Mouse (Mus musculus) urinary bladder, adult 2 months (tissue): ENCODE results near the gene Pip4k2a. TPM values are rescaled to one million over a fixed set of nuclear protein-coding genes. Genes with fewer than 3 reads are reported as not detected.

ENCODE experiments used
- polyA plus RNA-seq: library from polyadenylated mRNA; depleted of rRNA; stranded (reverse); fragments of >200 nt; gene quantifications from 2 replicates; pipeline ENCODE4 v1.2.3, GENCODE M21; 2012; rRNA removed

Gene Pip4k2a
- polyA plus RNA-seq, 1 experiment: 16.8 TPM

Other genes with a start within 250 kb of the Pip4k2a start
- gene 4930426L09Rik, start 217 bp upstream of the Pip4k2a start, polyA plus RNA-seq: 1.6 and 1.7 TPM in 2 replicates
- 0.04 and 0.08 TPM in 2 replicates for gene Armc3, start 201.2 kb upstream of the Pip4k2a start, polyA plus RNA-seq